Mouse (Mus musculus): ENCODE measurements around the gene Ttc28. TPM values are rescaled to one million over a fixed set of nuclear protein-coding genes. Genes with fewer than 3 reads are reported as not detected.
A peak's percentile ranks its signal among the peaks of the same experiment; 100 is the strongest.

Gene Ttc28
- polyA plus RNA-seq, 1 experiment = 6.7 TPM

- Histone ChIP-seq H3K36me3 (replicated peaks; ENCODE audit: low read length) (no peaks in the 10 kb centered on the region), H3K4me3 (replicated peaks) (no peak overlapping the region), H3K4me1 (peaks cover 43% of the 10 kb centered on the region), H3K9me3 (no peaks in the 10 kb centered on the region), H3K27me3 (replicated peaks) (peaks cover 6% of the 10 kb centered on the region)
- TF ChIP-seq FLI1 (IDR thresholded peaks at IDR 0.05; ENCODE audit: low read length) (no peak), GATA1 (IDR thresholded peaks at IDR 0.05; ENCODE audit: borderline replicate concordance, low read length) (no peak)
Measured at GRCm38 (mm10) chr5:110909955-110910589, 30.5 kb downstream of the Ttc28 start.

GRCm38 (mm10) chr5:110914859-110915258, 35.3 kb downstream of the Ttc28 start:
- Histone ChIP-seq H3K27me3 (replicated peaks) (peaks cover 33% of the 10 kb centered on the region), H3K4me1 (peaks cover 46% of the 10 kb centered on the region), H3K36me3 (replicated peaks; ENCODE audit: low read length) (no peaks in the 10 kb centered on the region), H3K4me3 (replicated peaks) (no peak overlapping the region), H3K9me3 (no peaks in the 10 kb centered on the region)
- no peak for TF ChIP-seq GATA1 (IDR thresholded peaks at IDR 0.05; ENCODE audit: borderline replicate concordance, low read length)
- no peak for TF ChIP-seq FLI1 (IDR thresholded peaks at IDR 0.05; ENCODE audit: low read length)

DNA sequence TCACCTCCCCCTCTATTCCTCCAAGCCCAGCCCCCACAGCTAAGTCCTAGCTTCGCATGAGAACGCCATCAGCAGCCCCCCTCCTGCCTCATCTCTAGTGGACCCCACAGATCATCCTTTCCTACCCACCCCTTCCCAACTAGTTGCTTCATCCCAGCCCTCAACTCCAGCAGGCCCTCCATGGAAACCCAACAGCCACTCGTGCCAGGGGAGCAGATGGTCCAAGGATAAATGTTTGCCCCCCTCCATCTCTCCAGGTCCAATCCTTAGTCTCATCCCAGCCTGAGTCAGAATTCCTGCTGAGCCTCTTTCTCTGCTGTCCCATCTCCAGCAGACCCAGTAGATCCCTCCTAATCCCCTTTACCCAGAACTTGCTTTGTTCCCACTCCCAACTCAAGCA, 36.6 kb downstream of the Ttc28 start:
- no peaks in the 10 kb centered on the region for H3K9me3 ChIP-seq
- no peak for TF ChIP-seq GATA1 (IDR thresholded peaks at IDR 0.05; ENCODE audit: borderline replicate concordance, low read length)
- no peak for TF ChIP-seq FLI1 (IDR thresholded peaks at IDR 0.05; ENCODE audit: low read length)

GRCm38 (mm10) chr5:110919541-110919940, 39.9 kb downstream of the Ttc28 start:
- TF ChIP-seq GATA1 (IDR thresholded peaks at IDR 0.05; ENCODE audit: borderline replicate concordance, low read length) (no peak), FLI1 (IDR thresholded peaks at IDR 0.05; ENCODE audit: low read length) (no peak)
- H3K9me3 ChIP-seq = no peaks in the 10 kb centered on the region
- H3K36me3 ChIP-seq (replicated peaks; ENCODE audit: low read length) = no peaks in the 10 kb centered on the region
- peaks cover 33% of the 10 kb centered on the region for H3K27me3 ChIP-seq (replicated peaks)
- H3K4me1 ChIP-seq = peaks cover 25% of the 10 kb centered on the region
- no peak overlapping the region for H3K4me3 ChIP-seq (replicated peaks)

More for the DNA sequence above, 36.6 kb downstream of the Ttc28 start:
- no peaks in the 10 kb centered on the region for H3K36me3 ChIP-seq (replicated peaks; ENCODE audit: low read length)
- H3K4me3 ChIP-seq (replicated peaks) = no peak overlapping the region
- H3K4me1 ChIP-seq = peaks cover 38% of the 10 kb centered on the region
- peaks cover 33% of the 10 kb centered on the region for H3K27me3 ChIP-seq (replicated peaks)

GRCm38 (mm10) chr5:110923336-110923735, 43.7 kb downstream of the Ttc28 start:
- Histone ChIP-seq H3K27me3 (replicated peaks) (peaks cover 12% of the 10 kb centered on the region), H3K4me3 (replicated peaks) (no peak overlapping the region), H3K36me3 (replicated peaks; ENCODE audit: low read length) (no peaks in the 10 kb centered on the region), H3K9me3 (no peaks in the 10 kb centered on the region), H3K4me1 (peaks cover 5% of the 10 kb centered on the region)
- TF ChIP-seq FLI1 (IDR thresholded peaks at IDR 0.05; ENCODE audit: low read length) (no peak), GATA1 (IDR thresholded peaks at IDR 0.05; ENCODE audit: borderline replicate concordance, low read length) (no peak)

- H3K9me3 ChIP-seq = no peaks in the 10 kb centered on the region
- TF ChIP-seq GATA1 (IDR thresholded peaks at IDR 0.05; ENCODE audit: borderline replicate concordance, low read length) (no peak), FLI1 (IDR thresholded peaks at IDR 0.05; ENCODE audit: low read length) (no peak)
- H3K36me3 ChIP-seq (replicated peaks; ENCODE audit: low read length) = no peaks in the 10 kb centered on the region
- H3K27me3 ChIP-seq (replicated peaks) = peaks cover 8% of the 10 kb centered on the region
- peaks cover 5% of the 10 kb centered on the region for H3K4me1 ChIP-seq
- no peak overlapping the region for H3K4me3 ChIP-seq (replicated peaks)
Measured at GRCm38 (mm10) chr5:110924636-110925035, 45.0 kb downstream of the Ttc28 start.

GRCm38 (mm10) chr5:110925804-110926203, 46.2 kb downstream of the Ttc28 start:
- Histone ChIP-seq H3K9me3 (no peaks in the 10 kb centered on the region), H3K4me3 (replicated peaks) (no peak overlapping the region), H3K36me3 (replicated peaks; ENCODE audit: low read length) (no peaks in the 10 kb centered on the region), H3K27me3 (replicated peaks) (peaks cover 8% of the 10 kb centered on the region), H3K4me1 (peaks cover 5% of the 10 kb centered on the region)
- TF ChIP-seq FLI1 (IDR thresholded peaks at IDR 0.05; ENCODE audit: low read length) (no peak), GATA1 (IDR thresholded peaks at IDR 0.05; ENCODE audit: borderline replicate concordance, low read length) (no peak)

GRCm38 (mm10) chr5:110928289-110928688, 48.7 kb downstream of the Ttc28 start:
- no peak for TF ChIP-seq GATA1 (IDR thresholded peaks at IDR 0.05; ENCODE audit: borderline replicate concordance, low read length)
- no peak overlapping the region for H3K4me3 ChIP-seq (replicated peaks)

DNA sequence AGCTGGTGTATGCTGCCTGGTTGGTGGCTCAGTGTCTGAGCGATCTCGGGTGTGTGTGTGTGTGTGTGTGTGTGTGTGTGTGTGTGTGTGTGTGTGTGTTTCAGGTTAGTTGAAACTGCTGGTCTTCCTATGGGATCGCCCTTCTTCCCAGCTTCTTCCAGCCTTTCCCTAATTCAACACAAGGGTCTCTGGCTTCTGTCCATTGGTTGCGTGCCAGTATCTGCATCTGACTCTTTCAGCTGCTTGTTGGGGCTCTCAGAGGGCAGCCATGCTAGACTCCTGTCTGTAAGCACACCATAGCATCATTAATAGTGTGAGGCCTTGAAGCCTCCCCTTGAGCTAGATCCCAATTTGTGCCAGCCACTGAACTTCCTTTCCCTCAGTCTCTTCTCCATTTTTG, 49.7 kb downstream of the Ttc28 start:
- peaks cover 8% of the 10 kb centered on the region for H3K27me3 ChIP-seq (replicated peaks)
- no peaks in the 10 kb centered on the region for H3K4me1 ChIP-seq
- peaks cover 14% of the 10 kb centered on the region for H3K9me3 ChIP-seq
- no peaks in the 10 kb centered on the region for H3K36me3 ChIP-seq (replicated peaks; ENCODE audit: low read length)
- no peak for TF ChIP-seq FLI1 (IDR thresholded peaks at IDR 0.05; ENCODE audit: low read length)
- no peak for TF ChIP-seq GATA1 (IDR thresholded peaks at IDR 0.05; ENCODE audit: borderline replicate concordance, low read length)
- no peak overlapping the region for H3K4me3 ChIP-seq (replicated peaks)

More at GRCm38 (mm10) chr5:110928289-110928688, 48.7 kb downstream of the Ttc28 start:
- Histone ChIP-seq H3K4me1 (peaks cover 1% of the 10 kb centered on the region; the same call in 1 of the 2 replicates), H3K36me3 (replicated peaks; ENCODE audit: low read length) (no peaks in the 10 kb centered on the region), H3K9me3 (peaks cover 9% of the 10 kb centered on the region), H3K27me3 (replicated peaks) (peaks cover 8% of the 10 kb centered on the region)

DNA sequence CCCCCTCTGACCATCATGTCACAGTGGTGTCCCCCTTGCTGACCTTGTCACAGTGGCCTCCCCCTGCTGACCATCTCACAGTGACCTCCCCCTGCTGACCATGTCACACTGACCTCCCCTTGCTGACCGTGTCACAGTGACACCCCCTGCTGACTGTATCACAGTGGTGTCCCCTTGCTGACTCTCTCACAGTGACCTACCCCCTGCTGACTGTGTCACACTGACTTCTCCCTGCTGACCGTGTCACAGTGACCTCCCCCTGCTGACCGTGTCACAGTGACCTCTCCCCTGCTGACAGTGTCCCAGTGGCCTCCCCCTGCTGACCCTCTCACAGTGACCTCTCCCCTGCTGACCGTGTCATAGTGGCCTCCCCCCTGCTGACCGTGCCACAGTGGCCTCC, 57.0 kb downstream of the Ttc28 start:
- peak overlapping the region; percentile 48 for H3K4me3 ChIP-seq (replicated peaks)
- no peak for TF ChIP-seq FLI1 (IDR thresholded peaks at IDR 0.05; ENCODE audit: low read length)
- TF ChIP-seq GATA1 (IDR thresholded peaks at IDR 0.05; ENCODE audit: borderline replicate concordance, low read length) = no peak

More for the DNA sequence above, 57.0 kb downstream of the Ttc28 start:
- Histone ChIP-seq H3K9me3 (peaks cover 14% of the 10 kb centered on the region), H3K4me1 (peaks cover 14% of the 10 kb centered on the region; the same call in 1 of the 2 replicates), H3K36me3 (replicated peaks; ENCODE audit: low read length) (no peaks in the 10 kb centered on the region), H3K27me3 (replicated peaks) (peaks cover 11% of the 10 kb centered on the region)
